Mouse (Mus musculus): Measurements from ENCODE around the gene Nell1.
"Not testable (repeated sequence)": the region's sequence is repeated elsewhere in the genome, so short reads cannot be mapped to it uniquely, and the experiment has no call there.

Gene Nell1

DNA sequence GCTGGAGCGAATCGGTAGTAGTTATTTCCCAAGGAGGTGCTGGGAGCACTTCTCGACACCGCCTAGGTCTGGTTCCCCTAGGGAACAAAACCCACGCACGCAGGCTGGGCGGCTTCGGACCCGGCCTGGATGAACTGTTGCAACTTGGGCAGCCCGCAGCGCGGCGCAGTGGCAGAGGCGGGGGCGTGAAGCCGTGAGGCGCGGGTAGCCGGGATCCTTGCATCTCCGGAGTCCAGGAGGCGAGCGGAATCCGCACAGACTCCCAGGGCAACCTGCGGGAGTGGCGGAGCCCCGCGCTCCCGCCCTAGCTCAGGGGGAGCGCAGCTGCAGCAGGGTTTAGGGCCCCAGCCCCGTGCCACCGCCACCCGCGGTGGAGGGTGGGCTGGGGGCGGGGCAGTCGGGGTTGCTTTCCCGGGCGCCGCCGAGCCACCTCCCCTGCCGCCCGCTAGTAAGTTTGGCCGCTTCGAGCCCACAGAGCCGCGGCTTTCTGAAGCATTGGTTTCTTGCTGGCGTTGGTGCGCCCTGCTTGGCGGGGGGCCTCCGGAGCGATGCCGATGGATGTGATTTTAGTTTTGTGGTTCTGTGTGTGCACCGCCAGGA is at the start of gene Nell1:
Gene Nell1, plus strand, starts transcription at position 24 of the 600 bp plus-strand sequence.
- DNase-seq (ENCODE audit: low read depth, low spot score): no peak

DNA sequence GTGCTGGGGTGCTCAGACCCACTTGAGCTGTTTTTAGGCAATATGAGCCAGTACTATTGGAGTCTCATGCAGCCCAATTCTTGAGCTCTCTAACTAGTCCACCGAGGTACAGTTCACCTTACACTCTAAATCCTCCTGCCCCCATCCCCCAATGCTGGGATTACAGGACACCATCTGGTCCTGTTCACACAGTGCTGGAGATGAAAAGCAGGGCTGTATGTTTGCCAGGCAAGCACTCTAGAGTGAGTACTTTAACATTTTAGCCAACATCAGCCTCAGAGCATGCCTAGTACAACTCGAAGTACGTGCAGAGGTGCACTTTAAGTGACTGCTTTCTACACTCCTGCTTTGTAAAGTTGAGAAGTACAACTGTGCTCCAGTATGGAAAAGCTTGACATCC is 46.1 kb upstream of the Nell1 start:
- DNase-seq (ENCODE audit: low read depth, low spot score): no peak

DNA sequence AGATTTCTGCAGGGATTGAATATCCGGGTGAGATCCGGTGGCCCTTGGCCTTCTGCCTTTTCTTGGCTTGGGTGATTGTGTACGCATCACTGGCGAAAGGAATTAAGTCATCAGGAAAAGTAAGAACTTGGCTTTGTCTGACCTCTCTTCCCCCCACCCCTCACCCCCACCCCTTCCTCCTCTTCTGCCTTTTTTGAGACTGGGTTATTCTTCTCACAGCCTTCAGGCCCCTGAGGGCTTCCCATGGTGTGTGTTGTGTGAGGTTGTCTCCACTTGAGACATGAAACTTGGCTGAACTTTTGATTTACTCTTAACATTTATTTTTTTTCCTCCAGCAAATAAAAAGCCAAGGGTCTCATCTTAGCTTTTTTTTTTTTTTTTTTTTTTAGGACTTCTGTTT is 44.7 kb upstream of the Nell1 start:
- DNase-seq (ENCODE audit: low read depth, low spot score): no peak

DNA sequence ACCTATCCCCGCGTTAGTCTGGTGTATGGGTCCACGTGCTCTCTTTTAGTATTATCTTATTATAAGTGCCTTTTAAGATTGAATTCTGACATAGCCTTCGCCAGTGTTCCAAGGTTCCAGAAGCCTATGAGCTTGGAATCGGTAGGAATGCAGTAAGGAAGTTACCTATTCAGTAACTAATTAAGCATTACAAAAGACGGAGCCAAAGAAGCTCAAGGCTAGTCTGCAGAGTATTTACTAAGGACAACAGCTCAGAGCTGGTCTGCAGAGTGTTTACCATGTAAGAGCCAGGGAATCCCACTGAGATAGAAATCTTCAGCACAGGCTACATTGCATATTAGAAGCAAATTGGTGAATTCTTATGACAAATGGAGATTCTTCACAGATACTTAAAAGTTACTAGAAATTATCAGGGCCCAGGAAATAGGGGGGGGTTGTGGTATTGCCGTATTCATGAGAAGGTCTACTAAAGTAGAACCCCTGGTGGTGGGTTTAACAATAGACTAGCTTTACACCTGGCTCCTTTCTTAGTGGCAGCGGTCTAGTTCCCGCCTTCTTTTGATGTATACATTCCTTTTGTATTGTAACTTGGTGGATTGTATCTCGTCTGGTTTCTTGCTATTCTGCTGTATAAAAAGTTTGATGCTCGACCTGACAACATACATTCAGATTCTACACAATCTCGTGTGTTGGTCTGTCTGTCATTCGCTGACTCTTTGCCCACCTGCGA is 41.1 kb upstream of the Nell1 start:
- not testable (repeated sequence) for DNase-seq (ENCODE audit: low read depth, low spot score)

DNA sequence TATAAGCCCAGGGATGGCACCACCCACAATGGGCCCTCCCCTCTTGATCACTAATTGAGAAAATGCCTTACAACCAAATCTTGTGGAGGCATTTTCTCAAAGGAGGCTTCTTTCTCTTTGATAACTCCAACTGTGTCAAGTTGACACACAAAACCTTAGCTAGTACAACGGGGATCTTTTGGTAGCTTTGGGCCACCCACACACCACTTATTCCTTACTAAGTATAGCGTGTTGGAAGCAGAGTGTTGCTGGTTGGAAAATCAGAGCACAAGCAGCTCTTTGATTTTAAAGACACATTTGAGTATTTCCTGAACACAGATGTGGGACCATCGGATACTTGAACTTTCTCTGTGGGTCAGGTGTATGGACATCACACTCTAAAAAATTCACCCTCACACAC is 37.8 kb upstream of the Nell1 start:
- DNase-seq (ENCODE audit: low read depth, low spot score): no peak

DNA sequence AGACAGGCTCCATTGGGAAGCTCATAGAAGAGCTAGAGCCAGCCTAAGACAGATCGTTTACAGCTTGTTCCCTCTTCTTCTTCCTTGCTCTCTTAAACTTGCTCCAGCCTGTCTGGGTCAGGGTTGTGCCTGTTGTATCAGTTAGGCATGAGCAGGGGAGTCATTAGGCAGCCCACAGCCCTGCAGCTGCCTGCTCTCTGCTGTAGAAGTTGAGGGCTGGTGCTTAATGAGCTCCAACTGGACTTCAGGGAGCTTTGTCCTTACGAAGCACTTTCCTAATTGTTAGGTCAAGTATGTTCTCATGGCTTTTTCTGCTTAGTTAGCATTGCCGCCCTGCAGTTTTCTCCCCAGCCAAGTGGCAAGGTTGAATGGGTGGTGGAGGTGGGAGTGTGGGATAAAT is 32.6 kb upstream of the Nell1 start:
- no peak for DNase-seq (ENCODE audit: low read depth, low spot score)

DNA sequence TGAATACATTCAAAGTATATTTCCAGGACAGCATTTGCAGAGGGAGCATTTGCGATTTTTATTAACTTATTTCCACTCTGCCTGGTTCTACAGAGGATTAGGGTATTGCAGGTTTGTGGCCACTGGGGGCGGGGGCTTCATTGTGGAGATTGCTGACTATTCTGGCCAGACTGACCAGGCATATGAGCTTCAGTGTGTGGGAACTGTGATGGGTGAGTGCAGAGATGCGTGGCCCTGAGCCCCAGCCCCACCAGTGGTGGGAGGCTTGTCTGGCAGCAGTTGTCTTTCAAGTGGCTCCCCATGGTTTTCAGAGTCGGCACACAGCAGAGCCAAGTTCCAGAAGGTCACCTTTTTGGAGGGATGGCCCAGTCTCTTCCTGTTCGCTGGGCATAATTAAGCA is 32.2 kb upstream of the Nell1 start:
- DNase-seq (ENCODE audit: low read depth, low spot score): no peak

DNA sequence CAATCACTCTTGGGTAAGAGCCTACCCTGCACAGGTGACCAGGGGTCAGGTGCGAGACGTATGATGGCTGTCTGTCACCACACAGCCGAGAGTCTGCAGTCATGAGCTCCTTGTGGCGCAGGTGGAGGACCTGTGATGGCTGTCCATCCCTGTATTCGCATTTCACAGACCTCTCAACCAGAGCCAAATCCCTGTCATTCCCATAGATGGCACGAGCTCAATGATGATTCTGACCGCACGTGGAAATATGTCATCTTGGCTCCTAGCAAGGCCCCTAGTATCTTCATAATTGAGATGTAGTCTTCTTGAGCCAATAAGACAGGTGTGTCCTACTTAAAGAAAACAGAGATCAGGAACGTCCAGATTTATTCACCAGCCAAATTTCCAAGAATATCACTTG is 28.0 kb upstream of the Nell1 start:
- no peak for DNase-seq (ENCODE audit: low read depth, low spot score)

DNA sequence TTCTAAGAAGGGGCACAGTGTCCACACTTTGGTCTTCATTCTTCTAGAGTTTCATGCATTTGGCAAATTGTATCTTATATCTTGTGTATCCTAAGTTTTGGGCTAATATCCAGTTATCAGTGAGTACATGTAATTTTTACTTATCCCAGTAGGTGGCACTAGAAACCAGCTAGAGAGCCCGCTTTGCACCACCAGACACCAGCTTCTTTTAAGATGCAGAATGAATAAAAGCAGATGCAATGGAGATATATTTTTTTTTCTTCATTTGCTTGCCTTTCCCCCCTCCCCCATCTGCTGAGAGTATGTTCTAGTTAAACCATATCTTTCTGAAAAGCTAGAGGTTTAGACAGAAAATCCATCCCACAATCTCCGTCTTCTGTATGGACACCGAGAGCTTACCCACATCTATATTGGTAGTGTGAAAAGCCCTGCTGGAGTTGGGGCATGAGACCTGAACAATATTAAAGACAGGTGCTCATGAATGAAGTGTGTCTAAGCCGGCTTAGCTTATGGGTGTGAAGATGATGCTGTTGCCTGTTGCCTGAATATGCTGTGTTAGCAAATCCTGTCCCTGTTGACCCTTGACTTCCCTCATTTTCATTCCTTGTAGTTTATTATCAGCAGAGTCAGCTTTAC is 21.0 kb upstream of the Nell1 start:
- no peak for DNase-seq (ENCODE audit: low read depth, low spot score)

DNA sequence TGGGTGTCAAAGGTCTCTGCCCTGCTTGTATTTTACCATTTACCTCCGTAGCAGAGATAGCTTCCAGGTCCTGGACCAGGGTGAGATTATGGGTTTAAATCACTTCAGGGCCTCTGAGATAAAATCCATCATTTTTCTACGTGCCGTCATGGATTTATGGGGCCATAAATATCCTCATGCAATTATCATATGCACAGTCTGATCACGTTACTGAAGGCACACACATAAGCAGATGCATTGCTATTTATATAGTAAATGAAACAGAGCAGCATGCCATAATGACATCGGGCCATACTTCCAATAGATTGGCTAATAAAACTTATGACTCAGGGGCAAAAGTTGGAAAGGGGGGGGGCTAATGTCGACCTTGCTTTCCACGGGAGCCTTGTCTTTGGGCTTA is 19.8 kb upstream of the Nell1 start:
- DNase-seq (ENCODE audit: low read depth, low spot score): no peak

DNA sequence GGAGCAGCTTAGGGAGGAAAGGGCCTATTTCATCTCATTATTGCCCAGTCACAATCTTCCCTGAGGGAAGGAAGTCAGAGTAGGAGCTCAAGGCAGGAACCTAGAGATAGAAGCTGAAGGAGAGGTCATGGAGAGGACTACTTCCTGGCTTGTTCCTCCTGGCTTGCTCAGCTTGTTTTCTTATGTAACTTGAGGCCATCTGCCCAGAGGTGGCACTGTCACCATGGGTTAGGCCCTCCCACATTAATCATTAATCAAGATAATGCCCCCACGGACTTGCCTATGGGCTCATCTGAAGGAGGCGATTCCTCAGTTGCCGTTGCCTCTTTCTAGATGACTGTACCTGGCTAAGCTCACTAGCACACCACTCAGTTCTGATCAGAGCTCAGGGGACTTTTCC is 17.5 kb upstream of the Nell1 start:
- no peak for DNase-seq (ENCODE audit: low read depth, low spot score)

DNA sequence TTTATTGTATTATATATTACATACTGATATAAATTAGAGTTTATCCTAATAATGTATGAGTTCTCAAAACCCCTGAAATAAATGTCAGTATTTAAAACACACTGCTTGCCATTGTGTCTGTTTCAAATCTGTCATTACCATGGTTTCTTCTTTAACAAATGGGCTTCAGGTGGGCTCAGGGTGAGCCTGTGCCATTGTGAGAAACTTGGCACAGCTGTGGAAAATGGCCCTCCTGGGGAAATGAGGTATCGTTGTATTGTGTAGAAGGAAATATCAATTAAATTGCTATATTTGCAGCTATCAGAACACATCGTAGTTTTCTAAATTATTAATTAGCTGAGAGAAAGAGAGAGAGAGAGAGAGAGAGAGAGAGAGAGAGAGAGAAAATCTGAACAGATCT is 10.9 kb upstream of the Nell1 start:
- no peak for DNase-seq (ENCODE audit: low read depth, low spot score)

DNA sequence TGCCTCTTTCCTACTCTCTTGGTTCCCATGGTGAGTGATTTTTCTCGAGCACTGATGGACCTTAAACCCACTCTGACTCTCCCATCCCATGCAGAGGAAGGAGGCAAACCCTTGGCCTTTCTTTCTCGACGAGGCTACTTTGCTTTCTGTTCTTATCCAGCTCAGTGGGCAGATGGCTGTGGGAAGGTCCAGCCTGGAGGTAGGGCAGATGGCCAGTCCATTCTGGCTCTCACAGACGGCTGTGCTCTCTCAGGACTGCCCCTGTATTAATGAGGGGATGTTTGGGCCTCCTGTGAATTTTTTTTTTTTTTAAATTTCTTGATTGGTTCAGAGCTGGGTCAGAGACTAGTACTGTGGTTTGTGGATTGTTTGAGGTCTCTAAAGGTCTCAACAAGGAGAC is 5.1 kb upstream of the Nell1 start:
- DNase-seq (ENCODE audit: low read depth, low spot score): no peak

DNA sequence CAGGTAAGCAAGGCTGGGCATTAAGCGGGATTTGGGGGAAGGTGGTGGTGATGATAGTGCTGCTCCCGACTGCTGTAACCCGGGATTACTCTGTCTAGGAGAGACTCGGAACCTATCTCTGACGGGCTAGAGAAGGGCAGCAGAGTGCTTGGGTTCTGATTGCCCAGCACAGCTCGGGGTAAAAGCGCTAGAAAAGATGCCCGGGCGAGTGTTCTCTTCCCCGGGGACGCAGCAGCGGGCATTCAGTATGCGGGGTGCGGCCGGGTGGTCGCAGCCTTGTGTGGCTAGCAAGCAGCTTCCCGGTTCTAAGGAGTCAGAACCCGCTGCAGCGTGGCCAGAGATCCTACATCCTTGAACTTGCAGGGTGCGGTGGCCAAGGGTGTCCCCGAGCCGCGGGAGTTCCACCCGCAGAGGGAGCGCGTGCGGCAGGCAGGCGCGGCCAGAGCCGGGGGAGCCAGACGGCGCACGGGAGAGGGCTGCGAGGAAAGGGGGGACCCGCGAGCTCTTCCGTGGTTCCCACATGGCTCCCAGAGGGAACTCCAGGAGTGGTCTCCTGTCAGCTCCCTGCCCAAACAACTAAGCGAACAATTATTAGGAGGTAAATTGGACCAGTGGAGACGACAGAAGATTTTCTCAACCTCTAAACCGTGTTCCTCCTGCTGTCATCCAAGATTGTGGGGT is 917 bp downstream of the Nell1 start:
- DNase-seq (ENCODE audit: low read depth, low spot score): no peak

DNA sequence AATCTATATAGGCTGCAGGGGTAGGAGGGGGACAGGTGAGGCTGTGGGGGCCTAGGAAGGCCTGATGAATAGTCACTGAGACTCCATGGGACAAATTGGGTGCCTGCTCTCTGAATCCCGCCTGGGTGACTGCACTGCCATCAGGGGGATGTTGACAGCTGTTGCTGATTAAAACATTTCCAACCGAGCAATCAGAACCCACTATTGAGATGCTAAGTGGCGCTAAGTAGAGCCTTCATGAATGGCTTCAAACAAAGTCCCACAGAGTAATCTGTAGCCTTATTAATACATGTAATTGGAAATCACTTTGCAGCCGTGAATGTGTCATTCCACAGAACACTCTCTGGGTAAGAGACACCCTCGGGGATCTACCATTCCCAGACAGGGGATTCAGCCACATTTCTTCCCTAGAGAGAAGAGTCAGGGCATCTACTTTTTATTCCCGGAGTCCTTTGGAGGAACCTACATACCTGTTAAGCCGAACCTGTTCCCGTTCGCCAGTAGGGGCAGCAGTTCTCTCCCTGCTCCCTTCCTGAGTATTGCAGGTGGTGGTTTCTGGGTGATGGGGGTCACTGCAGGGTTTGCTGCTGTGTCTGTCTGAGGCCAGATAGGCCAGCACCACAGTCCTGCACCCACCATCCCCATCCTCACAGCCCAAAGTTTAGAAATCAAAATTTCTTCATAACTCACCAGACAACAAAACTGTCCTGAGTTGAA is 7.0 kb downstream of the Nell1 start:
- no peak for DNase-seq (ENCODE audit: low read depth, low spot score)

DNA sequence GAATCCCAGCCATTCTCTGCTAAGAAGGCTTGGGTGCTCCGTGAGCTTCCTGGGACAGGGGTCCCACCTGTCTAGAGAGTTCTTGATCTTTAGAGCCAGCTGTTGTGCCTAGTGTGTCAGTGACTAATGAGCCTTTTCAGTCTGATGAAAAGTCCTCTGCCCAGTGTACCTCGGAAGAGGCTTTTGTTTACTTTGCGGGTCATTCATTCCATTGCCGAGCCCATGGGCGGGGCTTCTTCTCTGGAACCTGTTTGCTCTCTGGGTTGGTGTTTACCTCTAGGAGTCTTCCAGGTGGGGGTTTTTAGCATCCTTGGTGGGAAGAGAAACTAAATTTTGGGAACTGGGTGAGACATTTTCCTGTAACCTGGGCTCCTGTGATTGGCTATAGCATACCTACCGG is 10.0 kb downstream of the Nell1 start:
- no peak for DNase-seq (ENCODE audit: low read depth, low spot score)

DNA sequence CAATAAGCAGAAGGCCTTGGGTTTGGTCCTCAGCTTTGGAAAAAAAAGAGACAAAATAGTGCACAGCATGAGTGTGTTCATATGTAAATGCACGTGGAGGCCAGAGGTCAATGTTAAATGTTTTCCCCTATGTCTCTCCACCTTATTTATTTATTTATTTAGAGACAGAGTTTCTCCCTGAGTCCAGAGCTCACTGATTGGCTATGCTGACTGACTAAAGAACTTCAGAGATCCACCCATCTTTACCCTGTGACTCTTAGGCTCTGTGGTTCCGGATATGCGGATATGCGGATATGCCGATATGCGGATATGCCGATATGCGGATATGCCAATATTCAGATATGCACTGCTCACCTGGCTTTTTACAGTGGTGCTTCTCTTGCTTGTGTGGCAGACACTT is 11.3 kb downstream of the Nell1 start:
- no peak for DNase-seq (ENCODE audit: low read depth, low spot score)

DNA sequence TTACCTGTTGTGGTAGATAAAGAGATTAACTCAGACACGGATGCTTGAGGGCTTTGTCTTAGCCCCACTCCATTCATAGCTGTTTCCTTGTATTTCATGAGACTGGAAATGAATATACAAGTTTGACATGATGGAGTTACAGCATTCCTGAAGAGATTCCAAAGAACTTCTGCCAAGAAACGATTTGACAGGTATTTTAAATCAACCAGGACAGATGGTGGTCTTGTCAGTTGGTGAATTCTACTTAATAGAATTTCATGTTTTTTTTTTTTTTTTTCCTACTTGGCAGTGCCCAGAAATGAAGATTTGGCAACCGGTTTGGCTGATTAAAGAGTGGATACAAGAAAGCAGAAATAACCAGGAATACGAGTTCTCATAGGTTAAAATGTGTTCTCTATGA is 24.7 kb downstream of the Nell1 start:
- DNase-seq (ENCODE audit: low read depth, low spot score): no peak

DNA sequence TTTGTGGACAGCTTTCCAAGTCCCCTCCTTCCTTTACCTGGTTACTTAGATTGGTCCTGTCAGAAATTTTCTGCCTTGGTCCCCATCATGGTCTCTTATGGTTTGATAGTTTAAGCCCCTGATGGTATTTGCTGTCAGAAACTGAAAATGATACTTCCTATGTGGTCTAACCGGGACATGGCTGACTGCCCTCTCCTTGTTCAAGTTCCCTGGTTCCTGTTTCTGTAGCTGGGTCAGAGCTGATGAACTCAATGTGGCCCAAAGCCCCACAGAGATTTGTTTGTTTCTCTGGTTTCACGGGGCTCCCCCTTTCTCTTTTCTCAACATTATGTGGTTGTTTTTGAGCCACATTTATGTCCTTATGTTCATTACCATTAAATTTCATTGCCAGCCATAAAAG is 30.6 kb downstream of the Nell1 start:
- no peak for DNase-seq (ENCODE audit: low read depth, low spot score)

DNA sequence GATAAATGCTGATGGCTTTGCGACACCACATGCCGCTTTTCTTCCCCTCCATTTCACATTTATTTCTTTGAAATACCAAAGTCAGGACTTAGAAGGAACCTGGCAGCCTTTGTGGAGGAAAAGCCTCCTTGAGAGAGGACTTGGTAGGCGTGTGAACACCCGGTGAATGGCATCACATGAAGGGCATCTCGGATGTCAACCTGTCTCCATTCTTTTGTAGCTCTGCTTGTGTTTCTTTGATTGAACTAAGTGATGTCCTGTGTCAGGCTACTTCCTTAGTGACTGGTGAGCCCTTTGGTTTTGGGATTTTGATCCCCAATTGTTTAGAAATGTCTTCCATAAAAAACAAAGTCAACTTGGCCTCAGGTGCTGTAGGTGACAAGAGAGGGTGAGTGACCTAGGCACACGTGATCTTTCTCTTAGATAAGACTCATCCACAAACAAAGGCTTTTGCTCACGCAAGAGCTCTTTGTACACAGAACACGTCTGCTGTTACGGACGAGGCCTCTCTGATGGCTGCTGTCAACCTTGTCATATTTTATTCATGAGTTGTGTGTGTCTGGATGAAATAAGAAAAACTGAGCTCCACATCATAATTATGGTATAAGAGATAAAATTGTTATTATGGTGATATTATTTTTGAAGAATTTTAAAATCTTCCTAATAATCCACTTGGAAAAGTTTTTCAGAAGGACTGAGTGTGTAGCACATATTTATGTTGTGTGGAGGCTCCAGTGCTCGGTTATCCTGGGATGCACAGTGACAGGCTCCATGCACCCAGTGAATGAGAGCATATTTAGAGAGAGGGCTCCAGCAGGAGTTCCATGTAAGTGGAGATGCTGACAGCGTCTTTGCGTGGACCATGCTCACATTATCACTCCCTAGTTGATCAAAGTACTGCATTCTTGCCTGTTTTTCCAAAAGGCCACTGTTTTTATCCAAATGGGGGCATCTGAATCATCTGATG is 60.8 kb downstream of the Nell1 start:
- no peak for DNase-seq (ENCODE audit: low read depth, low spot score)

DNA sequence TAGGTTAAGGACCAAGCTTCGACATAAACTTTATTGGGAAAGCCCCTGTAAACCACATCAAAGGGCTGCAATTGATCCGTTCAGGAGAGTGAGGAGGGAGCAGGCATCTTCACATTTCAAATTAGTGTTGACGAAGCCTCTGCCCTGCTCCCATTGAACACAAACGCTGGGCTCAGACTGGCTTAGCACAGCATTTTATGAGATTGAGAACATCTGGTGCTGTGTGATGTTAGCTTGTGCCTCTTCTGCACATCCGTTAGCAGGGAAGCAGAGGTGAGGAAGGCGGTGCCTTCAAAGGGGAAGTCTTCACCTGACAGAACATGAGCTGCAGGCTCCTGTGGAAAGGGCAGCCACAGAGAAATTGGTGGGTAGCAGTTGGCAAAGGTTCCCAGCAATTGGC is 66.4 kb downstream of the Nell1 start:
- DNase-seq (ENCODE audit: low read depth, low spot score): no peak

All from c-Kit-negative CD71-positive TER-119-positive erythroid progenitor cells, embryonic 14.5 days (primary cell).